Mouse (Mus musculus) neural tube, embryonic 12.5 days (tissue): Measurements from ENCODE around the gene Pappa. TPM values are rescaled to one million over a fixed set of nuclear protein-coding genes. Genes with fewer than 3 reads are reported as not detected.
A peak's percentile ranks its signal among the peaks of the same experiment; 100 is the strongest.

ENCODE experiments used
- ATAC-seq: fragments of 200-750 bp; cut with Nextera tagmentation; 2 replicates; pipeline ENCODE4 v1.8.0; 2017; ENCODE audit warnings: low read depth, mild to moderate bottlenecking, moderate TSS enrichment, moderate library complexity; ENCODE audit not compliant: low FRiP score
- H3K27ac ChIP-seq: fragments of 300-500 bp; sonication (generic); 2 replicates; pipeline ENCODE4 v1.5.1; 2016
- H3K27me3 ChIP-seq: fragments of 300-500 bp; sonication (generic); replicated peaks from 2 replicates; pipeline ENCODE4 v1.6.1; 2016; ENCODE audit warnings: mild to moderate bottlenecking
- H3K36me3 ChIP-seq: fragments of 300-500 bp; sonication (generic); 2 replicates; pipeline ENCODE4 v1.6.1; 2016; ENCODE audit warnings: mild to moderate bottlenecking
- H3K4me1 ChIP-seq: fragments of 300-500 bp; sonication (generic); 2 replicates; pipeline ENCODE4 v1.6.1; 2016
- H3K4me2 ChIP-seq: fragments of 300-500 bp; sonication (generic); replicated peaks from 2 replicates; pipeline ENCODE4 v1.6.1; 2016; ENCODE audit warnings: mild to moderate bottlenecking
- H3K4me3 ChIP-seq: fragments of 300-500 bp; sonication (generic); 2 replicates; pipeline ENCODE4 v1.5.1; 2016
- H3K9ac ChIP-seq: fragments of 300-500 bp; sonication (generic); 2 replicates; pipeline ENCODE4 v1.6.1; 2016; ENCODE audit warnings: mild to moderate bottlenecking
- H3K9me3 ChIP-seq: fragments of 300-500 bp; sonication (generic); 2 replicates; pipeline ENCODE4 v1.6.1; 2016; ENCODE audit warnings: mild to moderate bottlenecking
- WGBS: fragments of 180-500 bp; shearing (Covaris S2); methylation state at CpG from one replicate; pipeline ENCODE4 v1.1.7; 2016; 5-methylcytosine and 5-hydroxymethylcytosine counted together
- polyA plus RNA-seq: library from polyadenylated mRNA; unstranded; fragments of >200 nt; fragmentation: Nextera tagmentation; extraction: Ambion mirVana; gene quantifications from 2 replicates; pipeline ENCODE4 v1.2.1, GENCODE M21; 2016

The Pappa gene
- polyA plus RNA-seq, 1 experiment from 2014 or later = 0.82 TPM

DNA sequence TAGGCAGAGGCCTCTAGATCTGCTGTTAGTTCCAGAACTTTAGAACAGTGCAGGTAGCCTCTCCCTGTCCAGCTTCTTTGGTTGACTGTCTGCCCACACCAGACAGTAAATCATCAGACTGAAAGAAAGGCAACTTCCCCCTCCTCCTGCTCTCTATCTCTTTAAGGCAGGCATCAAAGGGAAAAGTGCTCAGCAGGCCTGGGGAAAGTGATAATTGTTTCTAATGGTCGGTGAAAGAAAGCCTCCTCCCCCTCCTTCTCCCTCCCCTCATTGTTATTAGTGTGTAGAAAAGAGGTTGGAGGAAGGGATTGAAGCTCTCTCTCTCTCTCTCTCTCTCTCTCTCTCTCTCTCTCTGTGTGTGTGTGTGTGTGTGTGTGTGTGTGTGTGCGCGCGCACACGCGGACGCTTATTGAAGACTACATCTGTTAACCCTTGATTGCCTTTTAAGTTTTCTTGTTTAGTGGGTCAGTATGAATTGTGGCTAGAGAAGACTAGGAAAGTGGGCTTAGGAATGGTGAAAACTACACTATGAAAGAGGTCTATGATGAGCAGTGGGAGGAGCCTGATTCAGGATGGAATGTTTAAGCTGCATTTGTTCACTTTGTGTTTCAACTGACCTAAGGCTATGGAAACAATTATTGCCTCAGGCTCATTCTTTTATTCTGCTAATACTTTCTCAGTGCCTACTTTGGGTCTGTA lies 156.2 kb downstream of the Pappa start:
- Histone ChIP-seq H3K4me1 (peaks cover 15% of the 10 kb centered on the region), H3K36me3 (no peaks in the 10 kb centered on the region), H3K27ac (no peak overlapping the region), H3K9ac (no peak overlapping the region), H3K27me3 (no peaks in the 10 kb centered on the region), H3K4me3 (no peak overlapping the region), H3K4me2 (0 out of 2 replicates have a peak overlapping the region, but pooled peaks have one; percentile 7), H3K9me3 (no peaks in the 10 kb centered on the region)
- ATAC-seq = peak; percentile 58
- under 1% methylated on average over 7 of the region's 7 CpGs for WGBS

DNA sequence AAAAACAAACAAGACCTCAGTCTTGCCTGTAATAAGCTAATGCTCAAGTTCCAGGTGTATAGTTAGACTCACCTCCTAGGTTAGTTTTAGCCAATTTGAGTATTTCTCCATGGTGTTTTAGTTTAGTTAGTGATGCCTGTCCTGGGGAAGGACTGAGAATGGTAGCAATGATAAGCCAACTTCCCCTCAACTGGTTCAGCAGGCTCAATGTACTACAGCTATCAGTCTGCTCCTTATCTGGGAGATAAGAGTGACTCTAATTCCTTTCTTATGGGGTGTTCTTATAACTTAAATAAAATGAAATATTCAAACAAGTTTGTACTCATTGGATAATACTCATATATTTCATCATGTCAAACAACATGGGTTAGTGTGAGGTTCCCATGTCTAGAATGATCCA lies 156.9 kb downstream of the Pappa start:
- Histone ChIP-seq H3K27me3 (no peaks in the 10 kb centered on the region), H3K27ac (no peak overlapping the region), H3K4me2 (no peak overlapping the region), H3K4me1 (peaks cover 15% of the 10 kb centered on the region), H3K9ac (no peak overlapping the region), H3K9me3 (no peaks in the 10 kb centered on the region), H3K4me3 (no peak overlapping the region), H3K36me3 (no peaks in the 10 kb centered on the region)
- ATAC-seq = no peak

DNA sequence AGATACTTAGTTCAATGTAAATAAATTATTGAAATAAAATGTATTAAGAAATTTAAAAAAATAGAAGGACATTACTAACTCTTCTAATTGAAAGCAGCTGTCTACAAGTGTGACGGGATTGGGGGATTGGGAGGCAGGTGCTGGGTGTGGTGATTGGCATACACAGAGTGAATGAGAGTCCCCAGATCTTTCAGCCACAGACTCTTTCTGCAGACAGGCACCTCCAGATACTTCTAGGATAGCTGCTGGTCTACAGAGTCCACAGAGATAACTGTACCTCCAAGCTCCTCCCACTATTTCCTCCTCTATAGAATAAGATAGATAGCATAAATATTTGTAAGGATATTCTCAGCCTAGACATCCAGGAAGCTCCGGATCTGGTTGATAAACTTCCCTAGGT lies 159.6 kb downstream of the Pappa start:
- Histone ChIP-seq H3K4me3 (no peak overlapping the region), H3K27ac (no peak overlapping the region), H3K36me3 (no peaks in the 10 kb centered on the region), H3K4me2 (no peak overlapping the region), H3K9me3 (no peaks in the 10 kb centered on the region), H3K9ac (no peak overlapping the region), H3K4me1 (peaks cover 12% of the 10 kb centered on the region), H3K27me3 (no peaks in the 10 kb centered on the region)
- WGBS = 91% methylated on average over 2 of the region's 2 CpGs
- no peak for ATAC-seq

DNA sequence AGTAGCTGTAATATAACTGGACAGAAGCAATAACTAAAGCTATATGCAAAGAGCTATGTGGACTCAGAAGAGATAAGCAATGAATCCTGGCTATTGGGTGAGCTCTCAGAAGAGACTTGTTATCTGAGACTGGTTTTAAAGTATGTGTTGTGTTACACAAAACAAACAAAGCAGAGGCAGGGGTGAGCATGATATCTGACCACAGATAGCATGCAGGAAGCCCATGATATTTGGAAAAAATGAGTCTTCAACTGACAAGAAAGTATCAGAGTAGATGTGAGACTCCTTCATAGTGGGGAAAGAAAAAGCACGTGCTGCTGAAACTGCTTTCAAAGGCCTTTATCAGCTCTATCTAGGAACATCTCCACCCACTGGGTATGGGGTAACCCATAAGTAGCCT lies 161.2 kb downstream of the Pappa start:
- Histone ChIP-seq H3K9me3 (no peaks in the 10 kb centered on the region), H3K36me3 (no peaks in the 10 kb centered on the region), H3K4me2 (no peak overlapping the region), H3K9ac (no peak overlapping the region), H3K4me1 (peaks cover 2% of the 10 kb centered on the region; the same call in 1 of the 2 replicates), H3K27me3 (no peaks in the 10 kb centered on the region), H3K27ac (no peak overlapping the region), H3K4me3 (no peak overlapping the region)
- whole genome bisulfite sequencing = 82% methylated on average over 1 of the region's 1 CpGs
- no peak for ATAC-seq

DNA sequence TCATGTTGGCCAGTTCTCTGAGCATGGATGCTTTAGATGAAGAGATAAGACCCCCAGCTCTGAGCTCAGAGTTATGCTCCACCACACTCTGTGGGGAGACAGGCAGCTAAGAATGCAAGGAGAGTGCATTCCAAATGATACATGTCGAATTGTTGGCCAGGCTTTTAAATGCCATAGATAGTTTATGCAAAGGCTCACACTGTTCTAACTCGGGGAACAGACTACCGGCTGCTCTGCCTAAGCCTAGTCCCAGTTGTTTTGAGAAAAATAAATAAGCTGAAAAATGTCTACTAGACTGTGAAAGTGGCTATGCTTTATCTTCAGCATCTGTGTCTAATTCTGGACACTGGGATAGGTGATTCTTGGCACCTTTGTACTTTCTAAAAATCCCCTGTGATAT lies 165.3 kb downstream of the Pappa start:
- Histone ChIP-seq H3K27ac (no peak overlapping the region), H3K27me3 (no peaks in the 10 kb centered on the region)
- 64% methylated on average over 3 of the region's 3 CpGs for WGBS

DNA sequence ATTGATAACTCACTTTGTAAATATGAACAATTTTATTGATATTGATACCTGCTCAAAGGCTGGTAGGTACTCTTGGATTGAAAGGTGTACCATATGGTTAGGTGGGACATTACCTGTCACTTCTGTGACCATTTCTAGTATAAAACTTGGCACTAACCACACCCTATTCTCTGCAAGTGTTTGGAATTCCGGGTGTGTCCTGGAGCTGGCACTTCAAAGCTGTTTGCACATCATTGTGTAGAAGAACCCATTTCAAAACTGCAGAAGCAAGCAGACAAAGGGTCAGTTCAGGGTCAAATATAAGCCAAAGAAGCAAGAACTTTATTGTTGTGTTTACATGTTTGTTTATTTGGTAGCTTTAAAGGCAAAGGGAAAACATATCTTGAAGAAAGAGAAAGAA lies 171.8 kb downstream of the Pappa start:
- Histone ChIP-seq H3K4me3 (no peak overlapping the region), H3K27ac (no peak overlapping the region), H3K4me1 (peaks cover 12% of the 10 kb centered on the region), H3K9ac (no peak overlapping the region), H3K4me2 (no peak overlapping the region), H3K9me3 (no peaks in the 10 kb centered on the region), H3K27me3 (no peaks in the 10 kb centered on the region), H3K36me3 (no peaks in the 10 kb centered on the region)
- 79% methylated on average over 1 of the region's 1 CpGs for WGBS
- ATAC-seq = no peak

More for the DNA sequence above, 165.3 kb downstream of the Pappa start:
- H3K4me3 ChIP-seq = no peak overlapping the region
- H3K4me2 ChIP-seq = no peak overlapping the region
- H3K36me3 ChIP-seq = no peaks in the 10 kb centered on the region
- H3K9ac ChIP-seq = no peak overlapping the region
- ATAC-seq = no peak
- no peaks in the 10 kb centered on the region for H3K9me3 ChIP-seq
- H3K4me1 ChIP-seq = no peaks in the 10 kb centered on the region

DNA sequence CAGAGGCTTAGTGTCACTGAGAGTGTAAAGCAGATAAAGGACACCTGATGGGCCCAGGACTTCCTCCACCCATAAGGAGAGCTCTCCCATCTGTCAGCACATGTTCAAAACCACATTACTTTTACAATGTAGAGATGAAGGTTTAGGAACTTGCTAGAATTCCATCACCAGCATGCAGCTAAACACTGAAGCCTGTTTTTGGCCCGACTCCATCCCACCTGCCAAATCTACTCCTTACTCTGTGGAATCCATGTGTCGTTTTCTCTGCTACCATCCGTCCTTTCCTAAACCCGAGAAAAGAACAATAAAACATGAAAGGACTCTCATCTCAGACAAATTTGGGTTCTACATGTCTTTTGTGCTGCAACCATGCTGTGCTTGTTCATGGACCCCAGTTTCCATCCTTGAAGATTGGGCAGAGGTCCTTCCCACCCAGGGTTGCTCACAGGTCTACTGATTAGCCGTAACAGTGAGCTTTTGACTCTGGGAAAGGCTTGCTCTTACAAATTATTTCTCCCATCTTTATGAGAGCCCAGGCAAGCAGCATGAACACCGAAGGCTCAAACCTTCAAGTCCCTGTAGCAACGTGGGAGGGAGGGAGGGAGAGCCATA lies 172.5 kb downstream of the Pappa start:
- H3K27ac ChIP-seq = no peak overlapping the region
- H3K9ac ChIP-seq = no peak overlapping the region
- H3K4me3 ChIP-seq = no peak overlapping the region
- H3K27me3 ChIP-seq = no peaks in the 10 kb centered on the region
- H3K36me3 ChIP-seq = no peaks in the 10 kb centered on the region
- 30% methylated on average over 7 of the region's 7 CpGs for WGBS
- no peak overlapping the region for H3K4me2 ChIP-seq
- ATAC-seq = peak; percentile 42; the same call in 1 of the 2 replicates
- no peaks in the 10 kb centered on the region for H3K9me3 ChIP-seq
- H3K4me1 ChIP-seq = peaks cover 12% of the 10 kb centered on the region

DNA sequence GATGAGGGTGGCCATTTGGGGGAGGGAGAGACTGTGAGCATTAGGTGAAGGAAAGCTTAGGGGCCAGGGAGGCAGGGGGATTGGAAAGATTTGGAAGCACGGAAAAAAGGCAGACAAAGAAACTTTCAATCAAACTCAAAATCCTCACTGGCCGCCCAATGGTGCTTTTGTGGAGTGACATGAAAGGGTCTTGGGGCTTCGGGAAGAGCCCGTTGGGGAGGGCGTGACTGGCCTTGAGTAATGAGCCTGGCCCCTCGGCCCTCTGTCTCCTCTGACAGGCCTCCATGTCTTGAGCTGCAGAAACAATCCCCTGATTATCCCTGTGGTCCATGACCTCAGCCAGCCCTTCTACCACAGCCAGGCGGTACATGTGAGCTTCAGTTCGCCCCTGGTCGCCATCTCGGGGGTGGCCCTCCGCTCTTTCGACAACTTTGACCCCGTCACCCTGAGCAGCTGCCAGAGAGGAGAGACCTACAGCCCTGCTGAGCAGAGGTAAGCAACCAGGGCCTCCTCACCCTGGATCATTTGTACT lies 173.1 kb downstream of the Pappa start:
- Histone ChIP-seq H3K27ac (no peak overlapping the region), H3K4me2 (no peak overlapping the region; the same call in 1 of the 2 replicates), H3K9ac (no peak overlapping the region), H3K27me3 (no peaks in the 10 kb centered on the region), H3K36me3 (no peaks in the 10 kb centered on the region), H3K4me1 (peaks cover 12% of the 10 kb centered on the region), H3K4me3 (no peak overlapping the region), H3K9me3 (no peaks in the 10 kb centered on the region)
- peak; percentile 73 for ATAC-seq
- WGBS = 19% methylated on average over 13 of the region's 13 CpGs

DNA sequence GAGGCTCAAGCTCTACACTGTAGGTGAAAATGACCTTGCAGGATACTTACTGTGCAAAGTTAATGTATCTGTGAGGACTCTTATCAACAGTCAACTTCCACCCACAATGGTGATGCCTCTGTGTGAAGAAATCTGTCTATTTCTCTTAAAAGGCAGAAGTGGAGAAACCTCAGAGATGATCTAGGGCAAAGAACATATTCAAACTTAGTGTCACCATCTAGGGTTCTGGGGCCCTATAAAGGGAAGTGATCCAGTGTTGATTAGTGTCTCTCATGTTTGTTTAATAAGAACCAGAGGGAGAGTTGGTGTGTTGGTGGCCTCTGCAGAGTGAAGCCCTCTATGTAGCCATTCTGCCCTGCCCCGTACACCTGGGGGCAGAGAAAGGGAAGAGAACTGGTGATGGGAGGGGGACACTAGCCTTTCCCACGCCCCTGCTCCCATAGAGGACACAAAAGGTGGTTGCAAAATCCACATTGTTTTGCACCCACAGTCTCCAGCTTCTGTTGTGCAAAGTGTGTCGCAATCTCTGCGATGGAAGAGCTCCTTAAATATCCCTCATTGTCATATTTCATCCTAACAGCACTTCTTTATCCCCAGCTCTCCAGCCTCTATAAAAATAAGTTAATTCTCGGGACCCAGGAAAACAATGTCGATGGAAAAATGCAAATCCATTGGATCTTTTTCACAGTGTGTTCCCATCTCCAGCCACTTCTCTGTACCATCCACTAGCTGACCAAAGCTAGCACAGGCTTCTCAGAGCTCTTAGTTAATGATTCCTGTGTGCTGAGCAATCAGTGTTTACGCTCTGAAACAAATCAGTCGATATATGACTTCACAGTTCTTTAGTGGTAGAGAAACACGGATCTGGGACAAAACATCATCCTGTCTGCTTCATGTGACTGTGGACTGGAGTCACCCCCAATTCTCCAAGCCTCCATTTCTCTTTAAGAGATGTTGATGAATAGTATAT lies 174.5 kb downstream of the Pappa start:
- 46% methylated on average over 9 of the region's 9 CpGs for WGBS
- H3K9me3 ChIP-seq = no peaks in the 10 kb centered on the region
- no peak for ATAC-seq
- H3K36me3 ChIP-seq = no peaks in the 10 kb centered on the region
- no peak overlapping the region for H3K9ac ChIP-seq
- H3K4me3 ChIP-seq = no peak overlapping the region
- H3K27me3 ChIP-seq = no peaks in the 10 kb centered on the region
- peaks cover 12% of the 10 kb centered on the region for H3K4me1 ChIP-seq
- H3K4me2 ChIP-seq = no peak overlapping the region
- H3K27ac ChIP-seq = no peak overlapping the region

DNA sequence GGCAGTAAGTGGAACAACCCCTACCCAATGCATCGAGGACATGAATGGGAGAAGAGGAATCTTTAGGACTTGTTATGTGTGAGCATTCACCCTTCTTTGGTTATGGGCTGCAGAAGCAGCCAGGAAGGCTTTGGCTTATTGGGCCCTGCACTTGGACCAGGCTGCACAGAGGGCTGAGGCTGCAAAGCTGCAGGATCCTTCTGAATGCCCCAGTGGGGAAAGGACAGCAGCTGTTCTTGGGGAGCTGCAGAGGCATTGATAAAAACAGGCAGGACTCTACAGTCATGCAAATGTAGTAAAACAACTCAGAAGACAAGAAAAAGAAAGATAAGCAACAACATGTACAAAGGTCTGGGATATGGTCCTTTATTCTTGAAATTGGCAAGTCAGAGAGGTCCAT lies 175.4 kb downstream of the Pappa start:
- H3K4me3 ChIP-seq = no peak overlapping the region
- no peak overlapping the region for H3K9ac ChIP-seq
- ATAC-seq = no peak
- no peak overlapping the region for H3K4me2 ChIP-seq
- H3K4me1 ChIP-seq = peaks cover 12% of the 10 kb centered on the region
- H3K27me3 ChIP-seq = no peaks in the 10 kb centered on the region
- H3K27ac ChIP-seq = no peak overlapping the region
- H3K36me3 ChIP-seq = no peaks in the 10 kb centered on the region
- 72% methylated on average over 1 of the region's 1 CpGs for WGBS
- H3K9me3 ChIP-seq = no peaks in the 10 kb centered on the region

DNA sequence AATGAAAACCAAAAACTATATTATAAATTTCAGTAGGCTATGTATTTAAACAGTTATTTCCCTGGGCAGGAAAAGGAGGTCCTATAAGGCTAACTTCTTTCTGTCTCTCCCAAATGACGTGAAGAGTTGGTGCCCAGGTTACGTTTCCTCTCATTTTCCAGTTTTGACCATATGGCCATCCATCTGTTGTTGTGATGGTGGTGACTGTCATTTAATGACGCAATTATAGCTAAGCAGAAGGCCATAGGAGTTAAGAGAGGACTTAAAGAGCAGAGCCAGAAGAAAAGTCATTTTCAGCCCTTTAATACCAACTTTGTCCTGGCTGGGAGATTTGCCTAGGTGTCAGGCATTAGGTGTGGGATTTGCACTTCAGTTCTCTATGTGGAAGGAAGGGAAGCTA lies 176.5 kb downstream of the Pappa start:
- no peak overlapping the region for H3K27ac ChIP-seq
- no peaks in the 10 kb centered on the region for H3K27me3 ChIP-seq
- H3K4me3 ChIP-seq = no peak overlapping the region
- H3K9ac ChIP-seq = no peak overlapping the region
- WGBS = 81% methylated on average over 3 of the region's 3 CpGs
- no peak overlapping the region for H3K4me2 ChIP-seq
- H3K36me3 ChIP-seq = no peaks in the 10 kb centered on the region
- ATAC-seq = no peak
- peaks cover 12% of the 10 kb centered on the region for H3K4me1 ChIP-seq
- peaks cover 4% of the 10 kb centered on the region; the same call in 1 of the 2 replicates for H3K9me3 ChIP-seq

DNA sequence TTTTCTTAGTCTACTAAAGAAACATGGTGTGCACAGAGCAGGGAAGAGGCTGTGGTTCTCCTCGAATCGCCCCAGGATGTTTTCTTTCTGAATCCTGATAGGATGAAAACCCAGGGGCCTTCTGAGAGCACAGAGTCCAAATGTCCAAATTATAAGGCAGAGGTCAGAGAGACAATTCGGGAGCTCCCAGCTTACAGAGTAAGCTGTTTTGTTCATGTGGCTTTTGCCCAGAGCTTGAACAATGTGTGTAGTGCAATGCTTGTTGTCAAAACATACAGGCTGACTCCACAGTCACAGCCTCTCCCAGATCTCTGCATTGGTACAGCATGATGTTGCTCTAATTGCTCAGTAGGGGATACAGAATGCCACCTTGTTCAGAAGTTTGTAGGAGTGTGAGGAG lies 178.7 kb downstream of the Pappa start:
- Histone ChIP-seq H3K9ac (no peak overlapping the region), H3K27ac (no peak overlapping the region), H3K4me3 (no peak overlapping the region), H3K9me3 (peaks cover 5% of the 10 kb centered on the region; the same call in 1 of the 2 replicates), H3K4me2 (no peak overlapping the region), H3K36me3 (no peaks in the 10 kb centered on the region), H3K4me1 (0 out of 2 replicates have a peak, but pooled peaks cover 5% of the 10 kb centered on the region), H3K27me3 (no peaks in the 10 kb centered on the region)
- WGBS = 76% methylated on average over 3 of the region's 3 CpGs
- no peak for ATAC-seq
